Mouse (Mus musculus): ENCODE measurements around the gene Pitpna. TPM values are rescaled to one million over a fixed set of nuclear protein-coding genes. Genes with fewer than 3 reads are reported as not detected.

The Pitpna gene
- total and polyA plus RNA-seq, 3 experiments = 67.8 to 709 (median 194) TPM

DNA sequence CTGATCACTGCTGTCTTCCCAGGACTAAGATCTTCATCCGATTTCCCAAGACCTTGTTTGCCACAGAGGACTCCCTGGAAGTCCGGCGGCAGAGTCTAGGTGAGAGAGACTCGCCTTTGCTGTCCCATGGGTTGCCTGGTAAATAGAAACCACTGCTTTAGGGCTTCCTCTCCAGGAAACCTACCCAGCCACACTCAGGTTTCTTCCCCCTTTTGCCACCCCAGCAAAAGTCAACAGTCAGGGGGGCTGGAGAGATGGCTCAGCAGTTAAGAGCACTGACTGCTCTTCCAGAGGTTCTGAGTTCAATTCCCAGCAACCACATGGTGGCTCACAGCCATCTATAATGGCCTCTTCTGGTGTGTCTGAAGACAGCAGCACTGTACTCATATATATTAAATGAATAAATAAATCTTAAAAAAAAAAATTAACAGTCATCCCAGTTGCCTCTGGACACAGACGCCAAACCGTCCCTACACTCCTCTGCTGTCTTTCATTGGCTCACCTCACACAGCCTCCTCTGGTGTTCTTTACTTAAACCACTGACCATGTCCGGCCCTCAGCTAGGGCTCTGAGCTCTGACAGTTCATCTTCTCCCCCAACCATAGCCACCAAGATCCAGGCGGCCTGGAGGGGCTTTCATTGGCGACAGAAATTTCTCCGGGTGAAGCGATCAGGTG is 81.4 kb downstream of the Pitpna start:
- no peak overlapping the region for H3K27ac ChIP-seq (ENCODE audit: control insufficient read depth, low read depth, low read length)
- H3K9me3 ChIP-seq (replicated peaks; ENCODE audit: insufficient read depth, low read length) = no peaks in the 10 kb centered on the region
- no peak overlapping the region for H3K4me3 ChIP-seq (ENCODE audit: control insufficient read depth in 1 of 2, insufficient read depth in 1 of 2, low read depth in 2 of 2, low read length in 2 of 2)
- H3K27me3 ChIP-seq (ENCODE audit: control insufficient read depth in 1 of 2, insufficient read depth in 2 of 2, low read length in 2 of 2) = no peaks in the 10 kb centered on the region
- DNase-seq (ENCODE audit: low read depth, low spot score) = peak; percentile 29
- no peaks in the 10 kb centered on the region for H3K79me2 ChIP-seq (ENCODE audit: control insufficient read depth, insufficient read depth, low read length, poor library complexity)
- no peaks in the 10 kb centered on the region; a peak in 1 of 4 replicates for H3K4me1 ChIP-seq (ENCODE audit: control insufficient read depth in 1 of 2, insufficient read depth in 2 of 2, low read length in 2 of 2)
- H3K36me3 ChIP-seq (ENCODE audit: control insufficient read depth in 1 of 2, insufficient read depth in 2 of 2, low read length in 2 of 2) = peaks cover 0 to 3% of the 10 kb centered on the region in 2 experiments; a peak in 1 of 4 replicates
- TF ChIP-seq CHD1 (IDR thresholded peaks at IDR 0.05; ENCODE audit: low read depth, low read length) (no peak), TBP (IDR thresholded peaks at IDR 0.05; ENCODE audit: low read depth, low read length) (peak; percentile 67; the same call in 1 of the 2 replicates)
- no peak overlapping the region for H3K9ac ChIP-seq (ENCODE audit: control insufficient read depth, low read depth, low read length, poor library complexity, severe bottlenecking)

DNA sequence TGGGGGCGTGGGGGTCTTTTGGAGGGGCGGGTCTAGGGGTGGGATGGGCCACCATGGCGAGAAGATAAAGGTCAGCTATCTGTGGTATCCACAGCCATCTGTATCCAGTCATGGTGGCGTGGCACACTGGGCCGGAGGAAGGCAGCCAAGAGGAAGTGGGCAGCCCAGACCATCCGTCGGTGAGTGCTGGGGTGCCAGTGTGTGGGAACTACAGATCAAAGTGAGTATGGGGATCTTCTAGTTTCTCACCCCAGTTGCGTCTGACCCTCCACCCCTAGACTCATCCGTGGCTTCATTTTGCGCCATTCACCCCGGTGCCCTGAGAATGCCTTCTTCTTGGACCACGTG is 81.9 kb downstream of the Pitpna start:
- Histone ChIP-seq H3K36me3 (ENCODE audit: control insufficient read depth in 1 of 2, insufficient read depth in 2 of 2, low read length in 2 of 2) (peaks cover 0 to 3% of the 10 kb centered on the region in 2 experiments; a peak in 1 of 4 replicates), H3K79me2 (ENCODE audit: control insufficient read depth, insufficient read depth, low read length, poor library complexity) (no peaks in the 10 kb centered on the region), H3K27me3 (ENCODE audit: control insufficient read depth in 1 of 2, insufficient read depth in 2 of 2, low read length in 2 of 2) (no peaks in the 10 kb centered on the region), H3K9ac (ENCODE audit: control insufficient read depth, low read depth, low read length, poor library complexity, severe bottlenecking) (no peak overlapping the region), H3K4me3 (ENCODE audit: control insufficient read depth in 1 of 2, insufficient read depth in 1 of 2, low read depth in 2 of 2, low read length in 2 of 2) (no peak overlapping the region), H3K4me1 (ENCODE audit: control insufficient read depth in 1 of 2, insufficient read depth in 2 of 2, low read length in 2 of 2) (no peaks in the 10 kb centered on the region; a peak in 1 of 4 replicates), H3K27ac (ENCODE audit: control insufficient read depth, low read depth, low read length) (no peak overlapping the region), H3K9me3 (replicated peaks; ENCODE audit: insufficient read depth, low read length) (no peaks in the 10 kb centered on the region)
- TF ChIP-seq HCFC1 (IDR thresholded peaks at IDR 0.05; ENCODE audit: low read depth, low read length) (no peak), MEF2A (IDR thresholded peaks at IDR 0.05; ENCODE audit: extremely low read depth, insufficient replicate concordance, low read depth, low read length, poor library complexity, severe bottlenecking) (no peak), BHLHE40 (IDR thresholded peaks at IDR 0.05; ENCODE audit: borderline replicate concordance, low read depth, low read length) (no peak), MYB (IDR thresholded peaks at IDR 0.05; ENCODE audit: low read depth, low read length) (no peak), KAT2A (conservative IDR thresholded peaks at IDR 0.05; ENCODE audit: low read depth, low read length) (no peak), TBP (IDR thresholded peaks at IDR 0.05; ENCODE audit: low read depth, low read length) (no peak), NELFE (IDR thresholded peaks at IDR 0.05; ENCODE audit: low read depth, low read length) (no peak), POLR2AphosphoS2 (IDR thresholded peaks at IDR 0.05; ENCODE audit: low read length) (no peak), MXI1 (IDR thresholded peaks at IDR 0.05; ENCODE audit: low read depth, low read length) (no peak)
- DNase-seq (ENCODE audit: low read depth, low spot score) = no peak

DNA sequence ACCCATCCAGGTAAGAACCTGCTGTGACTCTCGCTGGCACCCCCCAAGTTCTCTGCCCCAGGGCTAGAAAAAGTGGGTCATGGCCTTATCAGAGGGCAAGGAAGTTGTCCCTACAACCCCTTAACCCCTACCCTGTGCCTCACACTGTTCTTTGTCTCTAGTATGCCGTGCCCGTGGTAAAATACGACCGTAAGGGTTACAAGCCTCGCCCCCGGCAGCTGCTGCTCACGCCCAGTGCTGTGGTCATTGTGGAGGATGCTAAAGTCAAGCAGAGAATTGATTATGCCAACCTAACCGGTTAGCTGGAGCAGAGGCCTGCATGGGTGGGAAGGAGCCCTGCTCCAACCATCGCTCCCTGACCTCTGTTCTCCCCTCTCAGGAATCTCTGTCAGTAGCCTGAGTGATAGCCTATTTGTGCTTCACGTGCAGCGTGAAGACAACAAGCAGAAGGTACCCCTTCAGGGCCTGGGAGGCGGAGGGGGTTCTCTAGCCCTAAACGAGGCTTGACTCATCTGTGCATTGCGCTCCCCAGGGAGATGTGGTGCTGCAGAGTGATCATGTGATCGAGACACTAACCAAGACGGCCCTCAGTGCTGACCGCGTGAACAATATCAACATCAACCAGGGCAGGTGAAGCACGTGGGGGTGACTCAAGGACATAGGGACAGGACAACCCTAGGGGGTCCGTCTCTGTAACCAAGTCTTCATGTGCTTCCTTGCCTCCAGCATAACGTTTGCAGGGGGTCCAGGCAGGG is 83.7 kb downstream of the Pitpna start:
- Histone ChIP-seq H3K79me2 (ENCODE audit: control insufficient read depth, insufficient read depth, low read length, poor library complexity) (no peaks in the 10 kb centered on the region), H3K27ac (ENCODE audit: control insufficient read depth, low read depth, low read length) (no peak overlapping the region), H3K36me3 (ENCODE audit: control insufficient read depth in 1 of 2, insufficient read depth in 2 of 2, low read length in 2 of 2) (no peaks in the 10 kb centered on the region; a peak in 1 of 4 replicates), H3K4me3 (ENCODE audit: control insufficient read depth in 1 of 2, insufficient read depth in 1 of 2, low read depth in 2 of 2, low read length in 2 of 2) (no peak overlapping the region), H3K9me3 (replicated peaks; ENCODE audit: insufficient read depth, low read length) (no peaks in the 10 kb centered on the region), H3K27me3 (ENCODE audit: control insufficient read depth in 1 of 2, insufficient read depth in 2 of 2, low read length in 2 of 2) (no peaks in the 10 kb centered on the region), H3K4me1 (ENCODE audit: control insufficient read depth in 1 of 2, insufficient read depth in 2 of 2, low read length in 2 of 2) (no peaks in the 10 kb centered on the region; a peak in 1 of 4 replicates), H3K9ac (ENCODE audit: control insufficient read depth, low read depth, low read length, poor library complexity, severe bottlenecking) (no peak overlapping the region)
- DNase-seq (ENCODE audit: low read depth, low spot score) = no peak
- TF ChIP-seq ZC3H11A (IDR thresholded peaks at IDR 0.05; ENCODE audit: low read depth, low read length) (no peak), ETS1 (IDR thresholded peaks at IDR 0.05; ENCODE audit: low read depth, low read length) (no peak), TBP (IDR thresholded peaks at IDR 0.05; ENCODE audit: low read depth, low read length) (no peak), E2F4 (IDR thresholded peaks at IDR 0.05; ENCODE audit: borderline replicate concordance, low read depth, low read length) (no peak), GATA1 (IDR thresholded peaks at IDR 0.05; ENCODE audit: low read depth, low read length) (no peak), MAFK (IDR thresholded peaks at IDR 0.05; ENCODE audit: borderline replicate concordance, low read depth, low read length) (no peak), CHD1 (IDR thresholded peaks at IDR 0.05; ENCODE audit: low read depth, low read length) (no peak), POLR2AphosphoS5 (IDR thresholded peaks at IDR 0.05; ENCODE audit: borderline replicate concordance, low read depth, low read length) (no peak), POLR2A (IDR thresholded peaks at IDR 0.05; ENCODE audit: control insufficient read depth in 1 of 2, insufficient read depth in 1 of 2, low read depth in 1 of 2, low read length in 2 of 2, poor library complexity in 1 of 2) (no peak), ZKSCAN1 (IDR thresholded peaks at IDR 0.05; ENCODE audit: low read depth, low read length) (no peak), BHLHE40 (IDR thresholded peaks at IDR 0.05; ENCODE audit: borderline replicate concordance, low read depth, low read length) (no peak)

Data from MEL (cell line).